Comparison of ENCODE assay signal across 10 mouse cellular contexts in genomic region chr9:20751477-20752029, GRCm38 (mm10). TPM values are rescaled to one million over a fixed set of nuclear protein-coding genes. Genes with fewer than 3 reads are reported as not detected.
A peak's percentile ranks its signal among the peaks of the same experiment; 100 is the strongest.
DNase-seq lines count a peak whose midpoint lies in the region; ATAC-seq and TF ChIP-seq lines count a peak whose summit lies in the region.
"Had no signal": no experiment of that assay in that cellular context is flagged by ENCODE, and none has a peak within 500 bp of the region (broad histone marks: within the 10 kb centered on the region; RNA-seq: fewer than 3 reads in every experiment).

No protein-coding gene starts in this region.

- H3K79me2 ChIP-seq in heart, adult 2 months (replicated peaks; ENCODE audit: control insufficient read depth, insufficient read depth, low read length), result no peaks in the 10 kb centered on the region

- peaks cover 2% of the 10 kb centered on the region; the same call in 1 of the 2 replicates for H3K27me3 ChIP-seq in limb, embryonic 11.5 days (ENCODE audit: control insufficient read depth, insufficient read depth, low read length)
- peaks cover 23% of the 10 kb centered on the region for H3K27me3 ChIP-seq in limb, embryonic 10.5 days (ENCODE audit: low read depth, poor library complexity, severe bottlenecking)
- no peaks in the 10 kb centered on the region for H3K27me3 ChIP-seq in hindbrain, embryonic 14.5 days (ENCODE audit: control insufficient read depth, insufficient read depth, low read length)
- no peaks in the 10 kb centered on the region for H3K27me3 ChIP-seq in neural tube, embryonic 13.5 days
- no peaks in the 10 kb centered on the region for H3K27me3 ChIP-seq in heart, adult 2 months (ENCODE audit: control insufficient read depth, insufficient read depth, low read length)

- no peak for ATAC-seq in limb, embryonic 11.5 days (ENCODE audit: insufficient number of reproducible peaks, low FRiP score, low TSS enrichment, low read depth)
- peak; percentile 46 for ATAC-seq in hindbrain, embryonic 14.5 days (ENCODE audit: low FRiP score)
- peak; percentile 40 for ATAC-seq in neural tube, embryonic 13.5 days (ENCODE audit: low read depth)

- no peaks in the 10 kb centered on the region for H3K9me3 ChIP-seq in limb, embryonic 11.5 days (ENCODE audit: control insufficient read depth, low read length)
- H3K9me3 ChIP-seq in limb, embryonic 10.5 days (replicated peaks), result no peaks in the 10 kb centered on the region
- H3K9me3 ChIP-seq in hindbrain, embryonic 14.5 days (ENCODE audit: control insufficient read depth, low read length), result no peaks in the 10 kb centered on the region
- H3K9me3 ChIP-seq in neural tube, embryonic 13.5 days, result no peaks in the 10 kb centered on the region
- H3K9me3 ChIP-seq: embryonic facial prominence, embryonic 13.5 days; heart, embryonic 10.5 days had no signal

- no peak for TF ChIP-seq CTCF in heart, adult 2 months (IDR thresholded peaks at IDR 0.05)

- no peak overlapping the region for H3K27ac ChIP-seq in limb, embryonic 11.5 days (replicated peaks; ENCODE audit: low read depth, low read length)
- no peak overlapping the region for H3K27ac ChIP-seq in limb, embryonic 10.5 days
- H3K27ac ChIP-seq in hindbrain, embryonic 14.5 days, result no peak overlapping the region
- H3K27ac ChIP-seq in neural tube, embryonic 13.5 days (replicated peaks), result no peak overlapping the region
- H3K27ac ChIP-seq in heart, adult 2 months, result no peak overlapping the region
- H3K27ac ChIP-seq: embryonic facial prominence, embryonic 13.5 days; heart, embryonic 10.5 days had no signal

- H3K4me1 ChIP-seq in limb, embryonic 11.5 days (ENCODE audit: control insufficient read depth, insufficient read depth, low read length), result no peaks in the 10 kb centered on the region
- peaks cover 3% of the 10 kb centered on the region for H3K4me1 ChIP-seq in limb, embryonic 10.5 days
- H3K4me1 ChIP-seq in hindbrain, embryonic 14.5 days (replicated peaks; ENCODE audit: control insufficient read depth, insufficient read depth, low read length), result no peaks in the 10 kb centered on the region; the same call in 1 of the 2 replicates
- H3K4me1 ChIP-seq in neural tube, embryonic 13.5 days (replicated peaks), result peaks cover 12% of the 10 kb centered on the region
- H3K4me1 ChIP-seq in heart, adult 2 months (ENCODE audit: control insufficient read depth, insufficient read depth, low read length), result no peaks in the 10 kb centered on the region
- H3K4me1 ChIP-seq: embryonic facial prominence, embryonic 13.5 days had no signal

- H3K36me3 ChIP-seq in limb, embryonic 11.5 days (ENCODE audit: control insufficient read depth, insufficient read depth, low read length), result no peaks in the 10 kb centered on the region
- H3K36me3 ChIP-seq in limb, embryonic 10.5 days, result no peaks in the 10 kb centered on the region
- no peaks in the 10 kb centered on the region for H3K36me3 ChIP-seq in hindbrain, embryonic 14.5 days (replicated peaks; ENCODE audit: control insufficient read depth, insufficient read depth)
- H3K36me3 ChIP-seq in neural tube, embryonic 13.5 days, result no peaks in the 10 kb centered on the region
- no peaks in the 10 kb centered on the region for H3K36me3 ChIP-seq in heart, adult 2 months (ENCODE audit: control insufficient read depth, insufficient read depth, low read length)
- H3K36me3 ChIP-seq: embryonic facial prominence, embryonic 13.5 days; heart, embryonic 10.5 days had no signal

- H3K9ac ChIP-seq in limb, embryonic 11.5 days (ENCODE audit: low read length), result no peak overlapping the region
- H3K9ac ChIP-seq in hindbrain, embryonic 14.5 days, result no peak overlapping the region
- no peak overlapping the region for H3K9ac ChIP-seq in neural tube, embryonic 13.5 days
- no peak overlapping the region for H3K9ac ChIP-seq in heart, adult 2 months (ENCODE audit: low read depth, low read length)
- H3K9ac ChIP-seq: embryonic facial prominence, embryonic 13.5 days had no signal

- no peak overlapping the region for H3K4me2 ChIP-seq in limb, embryonic 11.5 days (ENCODE audit: low read depth, severe bottlenecking)
- no peak overlapping the region for H3K4me2 ChIP-seq in hindbrain, embryonic 14.5 days (replicated peaks)
- no peak overlapping the region for H3K4me2 ChIP-seq in neural tube, embryonic 13.5 days
- H3K4me2 ChIP-seq: embryonic facial prominence, embryonic 13.5 days had no signal

- DNase-seq in limb, embryonic 11.5 days (ENCODE audit: low spot score), result peak; percentile 40
- DNase-seq in limb, embryonic 10.5 days (ENCODE audit: low spot score), result no peak
- DNase-seq in R1 (ENCODE audit: low read depth, low spot score), result peak; percentile 76
- DNase-seq in hindbrain, embryonic 14.5 days (ENCODE audit: low spot score), result peak; percentile 73
- DNase-seq in heart, adult 11 months, result no peak
- DNase-seq in heart, adult 2 months, result no peak
- DNase-seq in ovary, adult 18-20 months (ENCODE audit: low spot score), result no peak

- no peak overlapping the region for H3K4me3 ChIP-seq in limb, embryonic 11.5 days (ENCODE audit: low read depth, low read length)
- no peak overlapping the region for H3K4me3 ChIP-seq in limb, embryonic 10.5 days
- H3K4me3 ChIP-seq in hindbrain, embryonic 14.5 days (replicated peaks; ENCODE audit: low read length), result no peak overlapping the region
- no peak overlapping the region for H3K4me3 ChIP-seq in neural tube, embryonic 13.5 days
- H3K4me3 ChIP-seq in heart, adult 2 months, result no peak overlapping the region
- H3K4me3 ChIP-seq: embryonic facial prominence, embryonic 13.5 days; heart, embryonic 10.5 days had no signal

- 55% methylated on average over 6 of the region's 6 CpGs for whole genome bisulfite sequencing in limb, embryonic 11.5 days
- WGBS in limb, embryonic 10.5 days, result 57% methylated on average over 6 of the region's 6 CpGs
- WGBS in hindbrain, embryonic 14.5 days, result 59% methylated on average over 6 of the region's 6 CpGs
- WGBS in neural tube, embryonic 13.5 days, result 61% methylated on average over 6 of the region's 6 CpGs
- WGBS in heart, adult 2 months, result 48% methylated on average over 6 of the region's 6 CpGs

- intact Hi-C loops in heart, adult 2 months (cut with DNase I), result no loop called here

- TF ChIP-seq EP300 in heart, adult 2 months (IDR thresholded peaks at IDR 0.05; ENCODE audit: insufficient read depth, low read depth, low read length), result no peak

- no peak for TF ChIP-seq POLR2A in heart, adult 2 months (IDR thresholded peaks at IDR 0.05; ENCODE audit: insufficient read depth, low read depth, low read length)

RNA-seq across cellular contexts. Expression of gene Olfm2, which starts 5.4 kb away (rescaled TPM):
- polyA plus RNA-seq in limb, embryonic 11.5 days (2014; fragmentation: Nextera tagmentation; extraction: Ambion mirVana), result 2.6 and 3.8 TPM in 2 replicates
- polyA plus RNA-seq in limb, embryonic 10.5 days (2016; fragmentation: Nextera tagmentation; extraction: Ambion mirVana), result 1.5 and 3.2 TPM in 2 replicates
- 185 and 207 TPM in 2 replicates for polyA plus RNA-seq in hindbrain, embryonic 14.5 days (2014; fragmentation: Nextera tagmentation; extraction: Ambion mirVana)
- 127 and 128 TPM in 2 replicates for polyA plus RNA-seq in neural tube, embryonic 13.5 days (2015; fragmentation: Nextera tagmentation; extraction: Ambion mirVana)
- under 1 TPM in 1 of 2 experiments, not detected in 1; 0.13 TPM for total RNA-seq in heart, adult 2 months (2021)
- polyA plus RNA-seq in heart, adult 2 months (2012; rRNA removed), result 0.31 and 0.38 TPM in 2 replicates

Comparison
In these comparisons a context has a peak if more than half of its experiments do, and no peak if none do; other contexts are left out.
1. DNase-seq: peak in limb, embryonic 11.5 days (single experiment), R1 (single experiment) and hindbrain, embryonic 14.5 days (single experiment); none in limb, embryonic 10.5 days (single experiment), heart, adult 11 months (single experiment), heart, adult 2 months (0 of 2) and ovary, adult 18-20 months (single experiment).
2. RNA of gene Olfm2, which starts 5.4 kb away (polyA plus RNA-seq): 185 to 207 TPM in hindbrain, embryonic 14.5 days and 127 to 128 TPM in neural tube, embryonic 13.5 days; 2.6 to 3.8 TPM in limb, embryonic 11.5 days, 1.5 to 3.2 TPM in limb, embryonic 10.5 days and 0.31 to 0.38 TPM in heart, adult 2 months; every median in the first group is over 10 times any median in the second.